Mouse (Mus musculus) forebrain, embryonic 13.5 days (tissue): Measurements from ENCODE around the gene Pspn. TPM values are rescaled to one million over a fixed set of nuclear protein-coding genes. Genes with fewer than 3 reads are reported as not detected.
A peak's percentile ranks its signal among the peaks of the same experiment; 100 is the strongest.

Experiments
- ATAC-seq: fragments of 200-750 bp; cut with Nextera tagmentation; 2 replicates; pipeline ENCODE4 v1.8.0; 2017
- H3K27ac ChIP-seq: fragments of 300-500 bp; sonication (generic); 2 replicates; pipeline ENCODE4 v1.5.1; 2015; ENCODE audit warnings: inconsistent platforms, mild to moderate bottlenecking, moderate library complexity
- H3K27me3 ChIP-seq: fragments of 300-500 bp; sonication (generic); 2 replicates; pipeline ENCODE4 v1.6.1; 2015; ENCODE audit warnings: mild to moderate bottlenecking, inconsistent platforms
- H3K36me3 ChIP-seq: fragments of 300-500 bp; sonication (generic); 2 replicates; pipeline ENCODE4 v1.6.1; 2015; ENCODE audit warnings: mild to moderate bottlenecking, inconsistent platforms; ENCODE audit not compliant: poor library complexity, severe bottlenecking
- H3K4me1 ChIP-seq: fragments of 300-500 bp; sonication (generic); 2 replicates; pipeline ENCODE4 v1.6.1; 2015; ENCODE audit warnings: inconsistent platforms
- H3K4me2 ChIP-seq: fragments of 300-500 bp; sonication (generic); 2 replicates; pipeline ENCODE4 v1.6.1; 2015; ENCODE audit warnings: inconsistent platforms, mild to moderate bottlenecking, moderate library complexity
- H3K4me3 ChIP-seq: fragments of 300-500 bp; sonication (generic); 2 replicates; pipeline ENCODE4 v1.5.1; 2015; ENCODE audit warnings: mild to moderate bottlenecking, inconsistent platforms
- H3K9ac ChIP-seq: fragments of 300-500 bp; sonication (generic); 2 replicates; pipeline ENCODE4 v1.6.1; 2015; ENCODE audit warnings: mild to moderate bottlenecking, inconsistent platforms
- H3K9me3 ChIP-seq: fragments of 300-500 bp; sonication (generic); replicated peaks from 2 replicates; pipeline ENCODE4 v1.6.1; 2016; ENCODE audit warnings: inconsistent platforms
- WGBS: fragments of 180-500 bp; shearing (Covaris S2); methylation state at CpG from one replicate; pipeline ENCODE4 v1.1.7; 2015; 5-methylcytosine and 5-hydroxymethylcytosine counted together
- polyA plus RNA-seq: library from polyadenylated mRNA; unstranded; fragments of >200 nt; fragmentation: Nextera tagmentation; extraction: Ambion mirVana; gene quantifications from 2 replicates; pipeline ENCODE4 v1.2.1, GENCODE M21; 2015

The Pspn gene
- polyA plus RNA-seq, 1 experiment from 2014 or later, result not detected

DNA sequence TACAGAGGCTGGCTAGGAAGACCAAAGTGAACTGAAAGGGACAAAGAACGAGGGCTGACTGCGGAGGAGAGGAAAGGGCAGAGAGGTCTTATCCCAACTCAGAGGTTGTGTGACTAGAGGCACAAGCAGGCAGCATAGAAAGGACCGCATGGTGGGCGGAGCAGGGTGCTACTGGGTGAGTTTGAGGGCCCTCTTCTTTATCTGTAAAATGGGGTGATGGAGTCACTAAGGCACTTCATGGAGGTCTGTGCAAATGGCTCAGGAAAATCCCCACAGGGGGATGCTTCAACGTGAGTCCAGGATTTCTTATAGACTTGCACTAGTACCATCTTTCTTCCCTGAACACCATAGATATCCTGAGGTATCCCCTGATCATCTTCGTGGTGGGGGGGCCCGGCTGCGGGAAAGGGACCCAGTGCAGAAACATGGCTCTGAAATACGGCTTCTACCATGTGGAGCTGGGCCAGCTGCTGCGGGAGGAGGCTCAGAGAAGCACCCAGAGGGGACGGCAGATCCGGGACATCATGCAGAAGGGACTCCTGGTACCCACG lies 12.5 kb upstream of the Pspn start:
- Histone ChIP-seq H3K4me2 (peak overlapping the region; percentile 76), H3K36me3 (peaks cover 20% of the 10 kb centered on the region), H3K4me3 (peak overlapping the region; percentile 73), H3K27ac (peak overlapping the region; percentile 91; the same call in 1 of the 2 replicates), H3K9me3 (no peaks in the 10 kb centered on the region), H3K4me1 (peaks cover 24% of the 10 kb centered on the region), H3K27me3 (no peaks in the 10 kb centered on the region), H3K9ac (peak overlapping the region; percentile 79)
- WGBS, result 74% methylated on average over 13 of the region's 13 CpGs
- ATAC-seq, result no peak

DNA sequence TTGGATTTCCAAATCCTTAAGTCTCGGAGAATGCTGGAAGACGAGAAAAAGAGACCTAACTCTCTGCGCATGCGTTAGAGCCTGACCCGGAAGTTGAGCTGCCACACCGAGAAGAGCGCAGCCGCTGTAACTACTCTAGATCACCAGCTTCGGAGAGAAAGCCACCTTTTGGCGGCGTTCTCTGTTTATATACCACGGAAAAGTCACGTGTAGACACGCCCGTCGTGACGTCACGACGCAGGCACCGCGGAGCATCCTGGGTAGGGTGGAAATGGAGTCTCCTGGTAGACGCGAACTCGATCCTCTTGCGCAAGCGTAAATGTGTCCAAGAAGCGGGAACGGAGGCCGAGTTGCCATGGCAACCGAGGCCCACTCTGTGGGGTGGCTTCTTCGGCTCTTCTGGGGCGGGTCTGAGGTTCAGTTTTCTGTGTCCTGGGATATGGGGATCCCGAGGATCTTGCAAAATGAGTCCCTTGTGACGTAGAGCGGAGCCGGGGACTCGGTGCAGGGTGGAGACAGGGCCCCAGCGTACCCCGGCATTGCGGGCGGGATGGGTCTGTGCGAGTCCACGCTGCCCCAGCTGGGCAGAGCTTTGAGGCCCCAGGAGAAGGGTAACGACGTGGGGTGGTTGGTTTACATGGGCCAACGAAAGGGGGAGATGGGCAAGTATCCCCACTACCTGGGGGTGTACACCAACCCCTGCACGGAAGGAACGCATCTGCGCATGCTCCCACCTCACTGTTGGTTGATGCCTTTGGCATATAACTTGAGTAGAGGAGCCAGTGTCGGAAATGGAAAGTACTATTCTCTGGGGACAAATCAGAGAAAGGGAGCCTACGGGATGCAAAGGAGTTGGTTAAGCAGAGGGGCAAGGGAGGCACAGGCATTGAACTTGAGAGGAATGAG lies 11.7 kb upstream of the Pspn start, which contains the start of the genes Gtf2f1 and Gm17949:
TSS of gene Gtf2f1 (minus strand) at position 53 of the 906 bp plus-strand sequence.
TSS of gene Gm17949 (plus strand) at position 234 of the 906 bp plus-strand sequence.
- Histone ChIP-seq H3K4me2 (peak within 1 kb of the TSS; percentile 93), H3K36me3 (peaks cover 28% of the 10 kb centered on the region), H3K4me1 (peaks cover 24% of the 10 kb centered on the region), H3K4me3 (peak within 1 kb of the TSS; percentile 73), H3K9me3 (no peaks in the 10 kb centered on the region), H3K27ac (peak within 1 kb of the TSS; percentile 91), H3K9ac (peak within 1 kb of the TSS; percentile 82), H3K27me3 (no peaks in the 10 kb centered on the region)
- WGBS, result under 1% methylated on average over 51 of the region's 51 CpGs
- peak; percentile 91 for ATAC-seq

DNA sequence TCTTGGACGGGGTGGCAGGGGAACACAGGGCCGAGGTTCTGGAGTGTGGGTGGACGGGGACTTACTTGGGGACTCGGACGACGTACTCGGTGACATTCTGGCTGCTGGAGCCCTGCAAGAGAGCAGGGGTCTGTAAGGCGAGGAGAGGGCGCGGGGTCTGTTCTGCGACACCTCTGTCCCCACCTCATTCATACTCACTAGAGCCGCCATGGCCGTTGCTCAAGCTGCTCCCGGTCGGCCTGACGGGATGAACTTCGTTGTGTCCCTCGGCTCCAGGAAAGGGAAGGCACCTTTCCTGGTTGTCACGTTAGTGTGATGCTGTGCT lies 11.1 kb upstream of the Pspn start:
- Histone ChIP-seq H3K4me1 (peaks cover 24% of the 10 kb centered on the region), H3K9ac (peak overlapping the region; percentile 82), H3K9me3 (no peaks in the 10 kb centered on the region), H3K36me3 (peaks cover 34% of the 10 kb centered on the region), H3K27ac (peak overlapping the region; percentile 63), H3K4me2 (peak overlapping the region; percentile 93), H3K27me3 (no peaks in the 10 kb centered on the region), H3K4me3 (peak overlapping the region; percentile 73)
- peak; percentile 56 for ATAC-seq
- under 1% methylated on average over 19 of the region's 19 CpGs for WGBS

DNA sequence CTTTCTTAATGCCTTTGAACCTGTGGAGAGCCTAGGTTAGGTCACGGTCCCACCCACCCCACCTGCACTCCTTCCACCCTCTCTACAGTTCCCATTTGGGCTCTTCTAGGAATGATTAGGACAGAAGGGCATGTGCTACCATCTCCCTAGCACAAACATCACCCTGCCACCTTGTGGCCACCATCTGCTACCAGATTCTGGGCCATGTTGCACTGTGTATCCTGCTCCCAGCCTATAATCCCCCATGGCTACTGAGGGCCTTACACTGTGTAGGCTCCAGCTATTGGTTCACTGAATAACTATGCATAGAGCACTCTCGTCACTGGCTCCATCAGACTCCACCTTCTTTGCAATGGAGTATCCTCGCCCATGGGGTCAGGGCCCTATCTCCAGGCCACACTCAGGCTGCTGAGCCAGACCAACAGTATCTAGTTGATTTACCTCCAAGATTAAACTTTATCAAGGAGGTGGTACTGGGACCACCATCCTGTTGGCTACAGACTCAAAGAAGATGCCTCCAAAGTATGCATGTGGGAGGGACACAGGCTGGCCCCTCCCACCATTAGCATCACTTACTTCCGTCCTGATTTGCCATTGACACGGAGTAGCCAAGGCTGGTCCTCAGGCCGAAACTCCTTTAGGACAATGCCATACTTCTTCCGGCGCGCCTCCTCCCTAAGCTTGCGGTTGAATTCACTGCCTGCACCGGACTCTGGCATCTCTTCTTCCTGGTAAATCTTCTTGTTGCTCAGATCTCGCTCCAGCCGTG lies 7.5 kb upstream of the Pspn start:
- H3K9me3 ChIP-seq, result no peaks in the 10 kb centered on the region
- no peak overlapping the region for H3K4me3 ChIP-seq
- peaks cover 19% of the 10 kb centered on the region for H3K4me1 ChIP-seq
- H3K4me2 ChIP-seq, result no peak overlapping the region
- no peak overlapping the region for H3K9ac ChIP-seq
- no peak for ATAC-seq
- 90% methylated on average over 13 of the region's 13 CpGs for WGBS
- no peak overlapping the region for H3K27ac ChIP-seq
- no peaks in the 10 kb centered on the region for H3K27me3 ChIP-seq
- peaks cover 70% of the 10 kb centered on the region for H3K36me3 ChIP-seq

DNA sequence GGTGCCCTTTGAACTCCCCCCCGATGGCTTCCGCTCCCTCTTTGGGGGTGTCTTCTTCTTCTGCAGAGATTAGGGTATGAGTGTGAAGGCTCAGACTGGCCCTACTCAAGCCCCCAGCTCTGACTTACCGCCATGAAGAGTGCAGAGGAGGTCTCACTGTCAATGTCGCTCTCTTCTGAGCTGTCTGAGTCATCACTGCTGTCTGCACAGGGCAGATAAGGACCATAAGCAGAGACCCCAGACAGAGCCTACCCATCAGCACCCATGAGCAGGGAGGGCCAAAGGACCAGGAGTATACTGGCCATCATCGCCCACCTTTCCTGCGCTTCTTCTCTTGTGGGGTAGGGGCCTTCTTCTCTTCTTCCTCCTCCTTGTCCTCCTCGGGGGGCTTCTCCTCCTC lies 4.2 kb upstream of the Pspn start:
- Histone ChIP-seq H3K4me1 (no peaks in the 10 kb centered on the region), H3K27me3 (no peaks in the 10 kb centered on the region), H3K9ac (no peak overlapping the region), H3K36me3 (peaks cover 82% of the 10 kb centered on the region), H3K9me3 (no peaks in the 10 kb centered on the region), H3K27ac (no peak overlapping the region), H3K4me3 (no peak overlapping the region), H3K4me2 (no peak overlapping the region)
- no peak for ATAC-seq
- 95% methylated on average over 7 of the region's 7 CpGs for WGBS

DNA sequence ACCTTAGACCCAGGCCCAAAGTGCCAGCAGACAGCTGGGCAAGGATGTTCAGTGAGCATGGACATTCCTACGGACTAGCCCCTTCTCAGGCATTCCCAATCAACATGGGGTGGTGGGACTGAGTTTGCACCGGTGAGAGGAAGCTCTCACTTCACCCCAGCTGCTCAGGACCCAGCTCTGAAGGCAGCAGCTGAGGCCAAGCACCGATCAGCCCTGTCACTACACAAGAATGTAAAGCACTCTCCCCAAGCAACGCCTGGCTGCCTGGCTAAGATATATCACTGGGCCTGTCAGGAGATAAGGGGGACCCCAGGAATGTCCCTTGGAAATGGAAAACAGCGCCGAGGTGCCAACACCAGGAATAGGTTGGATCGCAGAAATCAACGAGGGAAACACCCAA lies 1.4 kb upstream of the Pspn start:
- H3K9ac ChIP-seq, result no peak overlapping the region

DNA sequence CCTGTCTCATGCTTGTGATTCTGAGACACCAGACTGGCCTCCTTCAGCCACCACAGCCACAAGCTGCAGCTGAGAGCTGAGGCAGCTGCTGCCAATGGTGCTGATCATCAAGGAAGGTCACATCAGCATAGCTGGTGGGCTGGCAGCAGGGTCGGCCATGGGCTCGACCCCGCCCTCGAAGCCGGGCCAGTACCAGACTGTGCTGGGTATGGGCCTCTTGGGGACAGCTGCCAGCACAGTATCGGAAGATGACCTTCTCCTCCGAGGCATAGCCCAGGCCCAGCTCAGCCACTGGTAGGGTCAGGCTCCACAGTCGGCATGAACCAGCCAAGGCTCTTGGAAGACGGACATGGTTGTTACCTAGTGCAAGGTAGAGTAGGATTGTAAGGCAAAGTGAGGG lies 404 bp downstream of the Pspn start:
- WGBS, result 93% methylated on average over 9 of the region's 9 CpGs
- no peak for ATAC-seq
- H3K36me3 ChIP-seq, result peaks cover 61% of the 10 kb centered on the region

More for the DNA sequence above, 1.4 kb upstream of the Pspn start:
- no peak overlapping the region for H3K4me2 ChIP-seq
- no peaks in the 10 kb centered on the region for H3K9me3 ChIP-seq
- peaks cover 61% of the 10 kb centered on the region for H3K36me3 ChIP-seq
- H3K27me3 ChIP-seq, result no peaks in the 10 kb centered on the region
- no peak overlapping the region for H3K27ac ChIP-seq
- no peak for ATAC-seq
- H3K4me1 ChIP-seq, result peaks cover 6% of the 10 kb centered on the region
- no peak overlapping the region for H3K4me3 ChIP-seq
- WGBS, result 81% methylated on average over 8 of the region's 8 CpGs

DNA sequence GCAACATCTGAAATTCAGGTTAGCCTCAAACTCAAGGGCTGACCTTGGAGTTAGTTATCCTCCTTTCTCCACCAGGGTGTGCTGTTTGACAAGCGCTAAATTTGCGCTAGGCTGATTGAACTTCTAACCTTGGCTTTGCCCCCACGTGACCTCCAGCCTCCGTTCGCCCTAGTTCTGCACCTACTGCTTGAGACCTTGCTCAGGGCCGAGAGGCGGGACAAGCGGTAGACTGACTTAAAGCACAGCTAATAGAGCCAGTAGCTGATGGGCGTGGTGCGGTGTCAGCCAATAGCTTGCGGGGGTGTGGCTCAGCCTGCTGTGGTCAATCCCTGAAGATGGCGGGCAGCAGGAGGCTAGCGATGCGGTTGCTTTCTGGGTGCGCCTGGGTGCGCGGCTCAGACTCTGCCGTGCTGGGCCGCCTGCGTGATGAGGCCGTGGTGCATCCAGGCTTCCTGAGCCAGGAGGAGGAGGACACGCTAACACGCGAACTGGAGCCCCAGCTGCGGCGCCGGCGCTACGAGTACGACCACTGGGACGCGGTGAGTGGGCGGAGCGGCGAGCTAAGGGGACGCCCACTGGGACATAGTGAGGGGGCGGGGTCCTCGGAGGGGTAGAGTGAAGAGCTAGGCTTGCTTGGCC lies 2.7 kb downstream of the Pspn start, which contains the start of gene Alkbh7:
TSS of gene Alkbh7 (plus strand) at position 311 of the 639 bp plus-strand sequence.
- WGBS, result under 1% methylated on average over 38 of the region's 38 CpGs
- Histone ChIP-seq H3K36me3 (peaks cover 61% of the 10 kb centered on the region), H3K4me2 (peak within 1 kb of the TSS; percentile 63), H3K4me1 (peaks cover 6% of the 10 kb centered on the region), H3K27me3 (no peaks in the 10 kb centered on the region), H3K9me3 (no peaks in the 10 kb centered on the region), H3K27ac (peak within 1 kb of the TSS; percentile 73), H3K9ac (peak within 1 kb of the TSS; percentile 75), H3K4me3 (peak within 1 kb of the TSS; percentile 73)
- peak; percentile 98 for ATAC-seq

More for the DNA sequence above, 404 bp downstream of the Pspn start:
- no peak overlapping the region for H3K27ac ChIP-seq
- no peaks in the 10 kb centered on the region for H3K9me3 ChIP-seq
- no peak overlapping the region for H3K4me2 ChIP-seq
- no peak overlapping the region for H3K4me3 ChIP-seq
- peaks cover 6% of the 10 kb centered on the region for H3K4me1 ChIP-seq
- H3K27me3 ChIP-seq, result no peaks in the 10 kb centered on the region
- H3K9ac ChIP-seq, result no peak overlapping the region

DNA sequence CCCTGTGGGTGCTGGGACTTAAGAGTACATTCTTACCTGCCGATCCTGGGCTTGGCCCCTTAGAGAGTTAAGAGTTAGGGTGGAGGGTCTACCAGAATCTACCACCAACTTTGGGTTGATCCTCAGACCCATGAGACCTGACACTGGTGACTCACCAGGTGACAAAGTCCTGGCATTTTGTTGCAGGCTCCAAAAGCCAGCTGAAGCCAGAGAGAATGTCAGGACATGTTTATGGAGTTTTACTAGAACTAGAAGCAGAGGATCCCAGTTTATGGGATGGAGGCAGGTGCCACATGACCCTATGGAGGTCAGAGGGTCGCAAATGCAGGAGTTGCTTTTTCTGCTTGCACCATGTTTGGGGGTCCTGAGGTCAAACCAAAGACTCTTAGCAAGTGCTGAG lies 3.3 kb downstream of the Pspn start:
- peaks cover 6% of the 10 kb centered on the region for H3K4me1 ChIP-seq
- H3K27me3 ChIP-seq, result no peaks in the 10 kb centered on the region
- WGBS, result 85% methylated on average over 2 of the region's 2 CpGs
- H3K4me3 ChIP-seq, result peak overlapping the region; percentile 73
- 0 out of 2 replicates have a peak, but pooled peaks have one; percentile 0 for ATAC-seq
- peak overlapping the region; percentile 63; the same call in 1 of the 2 replicates for H3K4me2 ChIP-seq
- peaks cover 62% of the 10 kb centered on the region for H3K36me3 ChIP-seq
- H3K9ac ChIP-seq, result no peak overlapping the region
- no peak overlapping the region for H3K27ac ChIP-seq
- H3K9me3 ChIP-seq, result no peaks in the 10 kb centered on the region

DNA sequence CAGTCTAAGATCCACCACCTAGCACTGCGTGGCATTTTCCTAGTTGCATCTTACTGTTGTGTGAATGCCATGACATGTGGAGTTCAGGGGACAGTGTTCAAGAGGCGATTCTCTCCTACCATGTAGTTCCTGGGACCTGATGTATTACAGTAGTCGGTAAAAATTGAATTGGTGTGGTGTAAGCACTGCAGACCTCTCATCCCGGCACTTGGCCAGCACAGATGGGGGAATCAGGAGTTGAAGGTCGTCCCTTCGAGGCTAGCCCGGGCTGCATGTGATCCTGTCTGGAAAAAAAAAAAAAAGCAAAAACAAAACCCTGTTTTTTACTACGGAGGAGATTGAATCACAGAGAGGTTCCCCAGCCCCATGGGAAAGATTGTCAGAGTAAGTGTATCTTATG lies 4.8 kb downstream of the Pspn start:
- Histone ChIP-seq H3K4me1 (peaks cover 14% of the 10 kb centered on the region), H3K27ac (no peak overlapping the region), H3K9me3 (no peaks in the 10 kb centered on the region), H3K4me3 (no peak overlapping the region), H3K4me2 (no peak overlapping the region), H3K9ac (no peak overlapping the region), H3K36me3 (peaks cover 58% of the 10 kb centered on the region), H3K27me3 (no peaks in the 10 kb centered on the region)
- WGBS, result 89% methylated on average over 8 of the region's 8 CpGs
- no peak for ATAC-seq

DNA sequence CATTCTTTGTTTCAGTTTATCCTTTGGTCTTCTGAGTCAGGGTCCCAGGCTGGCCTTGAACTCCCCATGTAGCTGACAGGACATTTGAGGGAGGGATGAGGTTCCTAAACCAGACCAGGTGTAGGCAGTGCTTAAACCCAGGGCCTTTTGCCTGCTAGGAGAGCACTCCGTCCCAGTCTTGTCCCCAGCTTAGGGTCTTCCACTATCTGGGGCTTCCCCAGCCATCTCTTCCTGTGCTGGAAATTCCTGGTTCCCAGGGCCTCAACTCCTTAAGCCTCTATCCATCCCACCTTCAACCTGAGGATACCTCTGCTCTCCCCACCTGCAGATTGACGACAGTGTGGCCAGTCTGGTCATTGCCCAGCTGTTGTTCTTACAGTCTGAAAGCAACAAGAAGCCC lies 8.9 kb downstream of the Pspn start:
- Histone ChIP-seq H3K4me2 (peak overlapping the region; percentile 72), H3K4me1 (peaks cover 8% of the 10 kb centered on the region), H3K4me3 (peak overlapping the region; percentile 66), H3K27me3 (no peaks in the 10 kb centered on the region), H3K36me3 (peaks cover 39% of the 10 kb centered on the region), H3K27ac (no peak overlapping the region), H3K9me3 (no peaks in the 10 kb centered on the region), H3K9ac (peak overlapping the region; percentile 78)
- ATAC-seq, result no peak
- 82% methylated on average over 2 of the region's 2 CpGs for WGBS
